Mouse (Mus musculus): Measurements from ENCODE around the gene Rab30.
"Not testable (repeated sequence)": the region's sequence is repeated elsewhere in the genome, so short reads cannot be mapped to it uniquely, and the experiment has no call there.

Rab30 gene

DNA sequence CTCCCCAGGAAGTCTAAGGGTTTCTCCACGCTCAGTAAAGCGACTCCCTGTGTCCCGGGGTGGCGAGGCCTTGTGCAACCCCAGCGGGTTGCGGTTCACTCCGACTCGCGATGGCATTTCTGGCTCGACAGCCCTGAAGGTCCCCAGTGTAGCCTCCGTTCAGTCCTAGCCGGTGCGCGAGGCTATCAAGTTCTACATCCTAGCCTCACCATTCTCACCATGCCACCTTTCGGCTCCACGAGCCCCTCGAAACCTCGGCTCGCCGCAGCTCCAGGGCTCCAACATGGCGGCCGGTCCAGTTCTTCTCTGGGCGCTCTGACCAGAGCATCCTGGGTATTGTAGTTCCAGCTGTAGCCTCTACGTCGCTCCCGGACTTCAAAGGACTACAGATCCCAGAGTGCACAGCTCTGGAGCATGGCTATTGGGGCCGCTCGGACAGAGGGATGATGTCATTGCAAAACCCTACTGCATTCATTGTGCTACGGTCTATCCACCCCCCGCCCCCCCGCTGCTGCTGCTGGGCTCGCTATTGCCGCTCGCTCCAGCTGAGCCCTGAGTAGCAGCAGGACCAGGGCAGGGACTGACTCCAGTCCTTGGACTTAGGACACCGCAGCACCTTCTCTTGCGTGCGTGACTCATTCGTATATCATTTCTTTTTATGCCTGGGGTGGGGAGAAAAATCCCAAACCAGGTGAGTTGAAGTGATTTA, at the start of gene Rab30:
Rab30 (plus strand) TSS at position 452 of the 709 bp plus-strand sequence.
- peak; percentile 94 to 97 for DNase-seq

DNA sequence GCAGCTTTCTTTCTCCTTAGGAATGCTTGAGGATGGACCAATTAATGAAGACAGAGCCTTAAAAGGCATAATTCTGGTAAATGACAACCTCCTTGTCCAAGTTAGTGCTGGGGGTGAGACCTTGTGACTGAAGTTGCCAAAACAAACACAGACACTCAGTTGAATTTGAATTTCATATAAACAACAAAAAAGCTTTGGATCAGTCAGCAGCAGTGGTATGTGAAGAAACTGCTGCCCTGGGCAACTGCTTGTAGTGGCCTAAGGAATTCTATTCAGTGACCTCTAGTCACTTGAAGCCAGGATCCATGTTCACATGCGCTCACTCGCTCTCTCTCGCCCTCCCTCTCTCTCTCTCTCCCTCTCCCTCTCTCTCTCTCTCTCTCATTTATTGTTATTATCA, 45.0 kb upstream of the Rab30 start:
- no peak for DNase-seq

DNA sequence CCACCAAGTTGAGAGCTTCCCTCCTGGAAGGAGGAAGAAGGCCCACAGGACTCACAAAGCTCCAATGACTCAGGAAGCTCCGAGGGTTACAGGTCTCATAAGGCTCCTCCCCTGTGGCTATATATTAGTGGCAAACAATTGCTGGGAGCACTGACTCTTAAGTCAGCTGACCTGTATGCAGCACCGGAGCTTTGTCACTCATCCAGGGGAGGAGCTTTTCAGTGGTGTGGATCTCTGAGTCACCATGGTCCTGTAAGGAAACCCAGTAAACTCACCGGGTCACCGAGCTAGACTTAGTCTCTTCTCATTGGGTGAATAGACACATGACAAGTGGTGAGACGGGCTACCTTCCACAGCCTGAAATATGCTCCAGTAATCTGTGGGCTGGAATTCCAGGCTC, 42.6 kb upstream of the Rab30 start:
- DNase-seq, result no peak

DNA sequence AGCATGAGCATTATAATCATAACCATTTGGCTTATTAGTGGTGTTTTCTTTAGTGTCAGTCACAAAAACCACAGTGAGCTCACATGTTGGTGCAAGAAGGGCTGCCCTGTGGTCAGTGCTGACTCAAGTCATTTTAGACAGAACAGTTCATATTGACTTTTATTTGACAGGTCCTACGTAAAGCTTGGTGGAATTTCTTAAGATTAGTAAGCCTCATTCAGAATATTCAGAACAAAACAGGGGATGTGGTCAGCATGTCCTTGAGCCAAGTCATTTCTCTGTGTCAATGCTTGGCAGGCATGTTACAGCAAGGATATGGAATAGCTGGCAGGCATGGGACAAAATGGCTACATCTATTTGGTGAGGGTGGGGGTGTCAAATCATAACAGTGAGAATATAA, 37.7 kb upstream of the Rab30 start:
- DNase-seq, result no peak

DNA sequence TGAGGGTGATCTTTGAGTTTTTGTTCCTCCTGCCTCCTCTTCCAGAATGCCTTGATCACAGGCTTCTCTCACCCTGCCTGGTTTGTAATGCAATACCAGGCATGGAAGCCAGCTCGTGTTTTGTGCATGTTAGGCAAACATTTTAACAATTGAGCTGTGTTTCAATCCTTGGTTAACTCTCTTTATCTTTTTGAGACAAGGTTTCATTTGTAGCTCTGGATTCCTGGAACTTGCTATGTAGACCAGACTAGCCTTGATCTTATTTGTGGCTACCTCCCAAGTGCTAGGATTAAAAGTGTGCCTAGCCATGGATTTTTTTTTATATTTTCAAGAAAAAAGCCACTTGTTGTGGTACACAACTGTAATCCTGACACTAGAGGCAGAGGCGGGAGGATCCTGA, 35.9 kb upstream of the Rab30 start:
- DNase-seq, result no peak

DNA sequence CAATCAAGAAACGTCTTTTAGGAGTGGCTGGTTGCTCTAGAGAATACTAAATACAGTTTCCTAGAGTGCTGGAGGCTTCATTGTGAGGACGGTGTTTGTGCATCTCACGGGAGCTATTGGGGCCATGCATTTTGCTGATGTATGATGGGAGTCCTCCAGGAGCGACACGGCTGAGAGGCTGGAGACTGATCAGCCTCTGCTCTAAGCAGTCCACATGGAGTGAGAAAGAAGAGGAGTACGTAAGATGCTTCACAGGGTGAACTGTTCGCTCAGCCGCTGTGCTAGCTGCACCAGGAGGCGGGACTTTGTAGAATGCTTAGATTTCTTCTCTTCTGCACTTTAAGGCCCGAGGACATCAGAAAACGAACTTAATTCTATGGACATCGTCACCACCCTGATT, 34.7 kb upstream of the Rab30 start:
- DNase-seq, result no peak

DNA sequence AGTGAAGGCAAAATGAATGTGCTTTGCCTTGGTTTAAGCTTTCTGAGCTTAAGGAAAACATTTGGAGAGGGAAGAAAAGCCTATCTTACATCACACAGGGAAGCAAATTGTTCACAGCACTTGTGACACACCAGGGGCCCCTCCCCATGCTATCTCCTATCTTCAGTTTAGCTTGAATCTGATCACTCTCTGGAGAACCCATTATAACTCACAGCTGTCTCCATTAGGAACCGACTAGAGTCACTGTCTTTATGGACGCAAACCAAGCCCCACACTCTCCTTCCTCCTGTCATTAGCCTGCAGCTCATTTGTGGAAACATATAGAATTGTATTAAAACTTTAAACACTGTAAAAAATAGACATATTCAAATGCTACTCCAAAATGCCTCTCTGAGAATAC, 31.8 kb upstream of the Rab30 start:
- DNase-seq, result no peak

DNA sequence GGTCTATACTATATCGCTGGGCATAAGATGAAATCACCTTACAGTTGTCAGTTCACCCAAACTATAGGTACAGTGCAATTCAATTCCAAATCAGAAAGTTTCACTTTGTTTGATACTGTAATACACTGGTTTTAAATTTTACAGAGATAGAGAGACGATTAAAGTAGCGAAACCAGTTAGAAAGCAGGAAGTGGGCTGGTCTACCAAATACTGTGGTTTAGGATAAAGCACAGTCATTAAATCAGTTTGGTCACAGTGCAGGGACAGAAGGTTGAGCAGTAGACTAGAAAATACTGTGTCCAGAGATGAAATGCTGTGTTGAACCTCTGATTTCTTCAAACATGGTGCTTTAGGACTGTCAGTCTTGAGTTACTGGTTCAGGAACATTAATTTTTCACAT, 29.8 kb upstream of the Rab30 start:
- DNase-seq, result no peak

DNA sequence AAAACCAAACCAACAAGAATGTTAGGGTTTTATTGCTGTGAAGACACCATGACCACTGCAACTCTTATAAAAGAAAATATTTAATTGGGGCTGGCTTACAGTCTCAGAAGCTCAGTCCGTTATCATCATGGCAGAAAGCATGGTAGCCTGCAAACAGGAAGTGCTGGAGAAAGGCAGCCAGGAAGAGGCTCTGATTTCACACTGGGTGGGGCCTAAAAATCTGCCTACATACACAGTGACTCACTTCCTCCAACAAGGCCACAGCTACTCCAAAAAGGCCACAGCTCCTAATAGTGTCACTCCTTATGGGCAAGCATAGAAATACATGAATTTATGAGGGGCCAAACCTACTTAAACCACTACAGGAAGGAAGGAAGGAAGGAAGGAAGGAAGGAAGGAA, 26.3 kb upstream of the Rab30 start:
- no peak for DNase-seq

DNA sequence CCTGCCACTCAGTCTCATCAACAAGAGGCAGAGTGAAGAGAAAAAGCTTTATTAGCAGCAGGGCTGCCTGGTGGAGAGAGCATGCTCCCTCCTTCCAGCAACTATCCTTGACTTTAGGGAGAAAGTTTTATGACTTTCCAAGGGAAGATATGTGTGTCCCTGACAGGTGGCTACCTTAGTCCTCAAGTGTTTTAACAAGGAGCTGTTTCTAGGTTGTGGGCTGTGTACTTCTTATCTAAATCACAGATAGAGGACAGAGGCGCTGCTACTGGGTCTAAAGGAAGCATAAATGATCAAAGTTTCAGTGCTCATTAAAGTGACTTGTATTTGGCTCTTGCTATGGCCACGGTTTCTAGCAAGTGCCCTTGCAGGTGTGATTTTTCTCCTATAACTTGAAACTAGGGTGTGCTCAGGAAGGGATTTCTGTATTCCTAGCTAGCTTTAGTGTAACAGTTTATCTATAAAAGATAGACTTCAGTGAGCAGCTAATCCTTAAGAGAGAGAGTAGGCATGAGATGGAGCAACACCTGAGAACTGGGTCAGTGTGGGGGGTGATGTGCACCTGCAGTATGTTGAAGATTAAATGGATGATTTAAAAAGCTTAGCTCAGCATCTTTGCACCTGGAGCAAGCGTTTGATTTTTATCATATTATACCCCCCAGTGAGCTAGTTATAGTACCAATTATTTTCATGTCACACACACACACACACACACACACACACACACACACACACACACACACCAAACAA, 21.1 kb upstream of the Rab30 start:
- DNase-seq, result no peak

DNA sequence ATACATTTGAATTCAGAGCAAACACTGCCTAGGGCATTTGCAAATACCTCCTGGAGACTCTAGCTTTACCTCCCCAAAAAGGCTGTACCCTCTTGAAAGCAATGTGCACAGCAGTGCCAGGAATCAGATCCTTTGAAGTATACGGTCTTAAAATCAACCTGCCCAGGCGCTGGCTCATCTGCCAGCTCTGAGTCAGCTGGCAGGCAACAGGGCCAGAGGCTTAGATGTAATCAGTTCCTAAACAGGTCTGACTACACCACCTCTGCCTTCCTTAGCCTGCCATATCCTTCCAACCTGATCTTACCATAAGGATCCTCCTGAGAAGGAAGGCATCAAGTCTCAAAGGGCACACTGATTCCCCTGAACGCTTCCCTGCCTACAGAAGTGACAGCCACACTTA, 17.7 kb upstream of the Rab30 start:
- no peak for DNase-seq

DNA sequence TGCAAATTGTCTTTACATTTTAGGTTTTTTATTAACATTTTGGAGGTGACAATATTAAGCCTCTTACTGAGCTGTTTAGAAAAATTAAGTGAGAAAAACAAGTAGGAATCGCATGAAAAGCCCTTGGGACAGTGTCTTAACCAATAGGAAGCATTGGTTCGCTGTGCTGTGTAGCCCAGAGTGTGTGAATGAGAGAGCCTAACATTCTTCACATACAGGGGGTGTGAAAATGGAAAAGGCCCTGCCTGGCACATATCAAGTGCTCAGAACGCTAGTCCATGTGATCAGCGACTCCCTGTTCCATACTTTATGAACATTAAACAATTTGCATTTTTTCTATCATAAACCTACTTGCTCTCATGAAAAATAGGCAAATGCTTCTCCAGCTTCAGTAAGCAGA, 17.1 kb upstream of the Rab30 start:
- DNase-seq, result no peak

DNA sequence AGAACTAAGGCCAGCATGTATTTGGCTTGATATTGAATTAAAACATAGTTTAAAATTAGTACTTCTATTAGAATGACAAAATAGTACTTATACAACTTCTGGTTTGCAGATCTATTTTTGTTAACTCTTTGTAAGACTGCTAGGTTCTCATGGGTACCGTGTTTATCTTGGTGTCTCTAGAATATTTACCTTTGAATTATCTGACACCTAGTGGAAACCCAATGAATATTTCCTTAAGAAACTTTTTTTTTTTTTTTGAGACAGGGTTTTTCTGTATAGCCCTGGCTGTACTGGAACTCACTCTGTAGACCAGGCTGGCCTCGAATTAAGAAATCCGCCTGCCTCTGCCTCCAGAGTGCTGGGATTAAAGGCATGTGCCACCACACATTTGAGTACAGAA, 11.8 kb upstream of the Rab30 start:
- DNase-seq, result not testable (repeated sequence)

DNA sequence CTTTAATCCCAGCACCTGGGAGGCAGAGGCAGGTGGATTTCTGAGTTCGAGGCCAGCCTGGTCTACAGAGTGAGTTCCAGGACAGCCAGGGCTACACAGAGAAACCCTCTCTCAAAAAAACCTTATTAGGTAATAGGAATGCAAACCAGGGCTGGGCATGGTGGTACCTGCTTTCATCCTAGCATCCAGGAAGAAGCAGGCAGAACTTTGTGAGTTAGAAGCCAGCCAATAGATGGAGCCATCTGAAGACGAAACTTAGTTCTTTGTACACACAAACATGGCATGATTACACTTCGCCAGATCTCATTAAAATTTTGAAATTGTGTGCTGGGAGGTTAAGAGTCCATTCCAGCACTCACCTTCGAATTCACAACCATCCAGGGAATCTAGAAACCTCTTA, 10.9 kb upstream of the Rab30 start:
- DNase-seq, result no peak

DNA sequence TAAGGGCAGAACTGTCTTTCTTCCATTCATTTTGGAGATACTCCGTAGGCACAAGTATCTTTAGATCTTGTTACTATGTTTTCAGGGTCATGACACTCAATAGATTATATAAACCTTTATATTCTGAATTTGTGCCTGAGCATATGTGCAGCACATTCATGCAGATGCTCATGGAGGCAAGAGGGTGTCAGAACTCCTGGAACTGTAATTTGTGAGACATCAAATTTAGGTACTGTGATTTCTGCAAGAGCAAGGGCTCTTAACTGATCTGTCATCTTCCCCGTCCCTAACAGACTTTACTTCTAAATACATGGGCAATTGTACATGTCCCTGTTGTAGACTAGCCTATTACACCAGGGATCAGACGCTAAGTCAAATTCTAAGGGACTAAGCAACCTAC, 10.4 kb upstream of the Rab30 start:
- DNase-seq, result no peak

DNA sequence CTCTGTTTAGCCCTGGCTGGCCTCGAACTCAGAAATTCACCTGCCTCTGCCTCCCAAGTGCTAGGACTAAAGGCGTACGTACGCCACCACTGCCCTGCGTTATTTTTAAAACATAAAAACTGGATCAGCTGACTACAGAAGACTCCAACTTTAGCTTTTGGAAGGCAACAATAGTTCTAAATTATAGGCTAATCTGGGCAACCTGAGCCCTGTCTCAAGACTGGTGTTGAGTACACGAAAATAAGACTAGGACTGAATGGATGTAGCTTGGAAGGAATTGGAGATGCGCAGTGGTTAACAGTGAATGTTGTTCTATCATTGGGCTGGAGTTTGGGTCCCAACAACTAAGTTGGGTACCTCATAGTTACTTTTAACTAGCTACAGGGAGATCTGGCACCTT, 9.3 kb upstream of the Rab30 start:
- DNase-seq, result no peak

DNA sequence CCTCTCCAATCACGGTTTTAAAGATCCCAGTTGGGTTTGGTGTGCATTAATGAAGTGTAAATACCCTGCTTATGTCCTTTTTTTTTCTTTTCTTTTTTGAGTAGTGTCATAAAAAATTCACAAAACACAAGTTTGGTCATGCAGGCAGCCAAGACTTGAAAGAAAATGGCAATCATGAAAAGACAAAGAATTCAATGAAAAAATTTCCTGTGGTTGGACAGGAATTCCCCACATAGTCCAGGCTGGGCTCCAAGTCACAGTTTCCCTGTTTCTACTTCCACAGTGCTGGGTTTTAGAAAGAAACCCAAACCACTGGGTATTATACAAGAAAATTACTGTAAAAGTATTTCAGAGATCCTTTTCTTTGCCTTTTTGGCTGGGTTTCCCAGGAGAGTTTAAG, 3.8 kb upstream of the Rab30 start:
- DNase-seq, result no peak

DNA sequence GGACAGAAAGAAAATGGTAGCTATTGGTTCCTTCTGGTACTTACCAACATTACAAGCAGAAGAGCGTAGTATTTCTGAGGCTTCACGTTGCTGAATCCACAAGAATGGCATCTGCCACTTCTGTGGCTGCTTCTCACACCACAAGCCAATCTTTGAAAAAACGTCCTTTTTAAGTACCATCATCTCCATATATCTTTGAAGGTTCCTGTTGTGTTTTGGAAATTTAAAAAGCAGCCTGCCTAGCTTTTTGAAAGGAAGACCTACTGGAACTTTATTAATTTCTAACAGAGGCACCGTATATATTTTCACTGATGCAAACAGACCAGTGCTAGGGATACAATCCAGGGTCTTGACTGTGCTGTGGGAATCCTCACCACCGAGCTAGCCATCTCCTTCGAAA, 1.4 kb upstream of the Rab30 start:
- no peak for DNase-seq

DNA sequence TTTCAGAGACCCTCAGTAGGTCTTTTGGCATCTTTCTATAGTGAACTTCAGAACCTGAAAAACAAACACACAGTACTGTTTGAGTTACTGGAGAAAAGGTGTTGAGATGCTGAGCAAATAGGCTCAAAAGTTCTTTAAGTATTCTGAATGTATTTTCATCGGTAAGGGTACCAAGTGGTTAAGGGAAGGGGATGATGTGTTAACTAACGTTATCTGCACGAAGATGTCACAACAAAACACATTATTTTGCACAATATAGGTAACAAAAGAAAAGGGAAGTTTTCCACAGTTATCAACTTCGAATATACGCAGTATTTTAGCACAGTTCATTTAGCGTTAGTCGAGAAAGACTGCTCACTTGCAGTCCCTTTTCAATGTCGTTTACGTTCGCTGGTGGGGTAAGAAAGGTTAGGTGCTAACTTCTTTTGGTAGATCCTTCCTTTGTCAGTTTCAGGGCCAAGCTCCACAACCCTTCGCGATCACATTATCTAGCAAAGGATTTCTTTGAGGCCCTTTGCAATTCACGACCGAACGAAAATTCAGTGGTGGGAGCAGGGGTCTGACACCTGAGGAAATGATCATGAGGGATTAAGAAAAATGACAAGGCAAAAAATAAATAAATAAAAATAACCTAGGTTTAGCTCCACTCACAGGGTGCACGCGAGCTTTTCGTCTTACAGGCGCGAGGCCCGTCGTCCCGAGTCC, 840 bp upstream of the Rab30 start:
- DNase-seq, result no peak

DNA sequence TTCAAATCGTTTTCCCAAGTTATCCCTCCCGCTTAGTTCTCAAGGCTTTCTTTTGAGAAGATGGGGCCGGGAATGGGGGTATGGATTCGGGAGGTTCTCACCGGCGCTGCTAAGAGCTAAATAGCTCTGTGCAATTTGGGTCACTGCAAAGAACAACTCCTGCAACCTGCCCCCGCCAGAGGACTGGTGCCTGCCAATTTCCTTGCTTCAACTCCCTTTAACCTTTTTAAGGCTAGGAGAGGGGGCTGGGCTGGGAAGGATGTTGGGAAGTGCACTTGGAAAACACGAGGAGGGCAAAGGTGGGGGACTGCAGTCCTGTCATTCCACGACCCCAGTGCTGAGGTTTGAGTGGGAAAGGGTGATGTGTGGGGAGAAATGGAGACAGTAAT, 452 bp downstream of the Rab30 start:
- DNase-seq, result peak; percentile 27 to 30

DNA sequence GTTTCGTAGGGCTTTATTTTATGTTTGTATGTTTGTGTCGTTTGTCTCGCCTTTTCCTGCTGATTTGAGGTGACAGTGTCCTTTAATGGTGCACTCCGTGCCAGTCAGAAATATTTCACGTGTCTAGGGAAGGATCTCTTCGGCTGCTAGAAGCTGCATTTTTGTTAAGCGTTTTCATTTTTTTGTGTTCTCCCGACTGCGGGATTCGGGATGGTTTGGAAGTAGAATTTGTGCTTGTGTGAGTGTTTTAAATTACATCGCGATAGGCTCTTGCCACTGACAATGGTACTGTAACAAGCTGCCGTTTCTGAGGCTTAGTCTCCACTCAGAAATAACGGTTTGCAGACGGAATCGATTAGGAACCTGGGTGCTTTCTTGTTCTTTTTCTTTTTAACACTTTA, 938 bp downstream of the Rab30 start:
- DNase-seq, result no peak

DNA sequence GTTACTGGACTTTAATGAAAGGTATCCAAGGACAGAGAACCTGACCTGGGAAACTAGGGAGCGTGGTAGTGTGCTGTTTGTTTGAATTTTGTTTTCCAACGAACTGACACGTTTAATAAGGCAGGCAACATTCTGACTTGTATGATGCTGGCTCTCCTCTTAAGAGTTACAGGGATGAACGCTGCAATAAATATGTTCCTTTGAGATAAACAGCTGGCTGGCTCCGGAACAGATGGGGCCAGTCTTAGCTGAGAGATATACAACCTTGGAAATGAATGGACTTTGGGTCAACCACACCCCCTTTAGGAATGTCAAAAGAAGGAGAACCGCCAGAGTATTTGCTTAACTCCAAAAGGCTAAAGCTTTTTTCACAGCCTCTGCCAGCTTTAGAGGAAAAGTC, 1.4 kb downstream of the Rab30 start:
- peak; percentile 16 to 26 for DNase-seq

DNA sequence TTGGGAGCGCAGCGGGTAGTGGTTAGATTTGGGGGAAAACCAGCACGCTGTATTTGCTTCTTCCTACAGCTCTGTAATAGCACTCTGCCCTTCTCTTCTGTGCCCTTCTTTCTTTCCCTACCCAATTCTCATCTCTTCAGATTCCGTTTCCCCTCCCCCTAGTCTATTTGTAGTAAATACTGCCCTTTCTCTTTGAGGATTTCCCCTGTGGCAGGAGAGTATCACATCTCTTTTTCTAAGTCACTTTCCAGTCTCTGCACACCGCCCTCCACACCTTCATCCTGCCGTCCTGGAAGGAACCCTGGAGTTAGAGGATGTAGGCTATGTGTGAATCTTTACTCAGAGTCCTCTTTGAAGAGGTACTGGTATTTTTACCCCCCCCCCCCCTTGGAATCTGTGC, 1.9 kb downstream of the Rab30 start:
- no peak for DNase-seq

DNA sequence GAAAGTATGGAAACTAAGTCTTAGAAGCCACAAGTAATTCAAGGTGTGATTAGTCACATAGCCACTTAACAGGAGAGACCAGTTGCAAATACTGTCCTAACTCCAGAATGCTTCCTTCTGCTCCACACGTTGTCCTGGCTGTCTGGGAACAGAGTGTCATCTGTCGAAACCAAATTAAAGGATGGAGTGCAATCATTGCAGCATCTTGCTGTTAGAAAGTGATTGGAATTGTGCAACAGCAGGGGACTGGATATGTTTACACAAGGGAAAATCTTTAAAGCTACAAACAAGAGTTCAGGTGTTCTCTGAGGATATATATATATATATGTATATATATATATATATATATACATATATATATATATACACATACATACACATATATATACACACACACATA, 9.0 kb downstream of the Rab30 start:
- DNase-seq, result no peak

All from lung, postnatal 4 days (tissue).